Mouse (Mus musculus) embryonic fibroblast, embryonic 13.5 days (primary cell): ENCODE data around the gene Efl1.

Source experiments
- CTCF ChIP-seq: IDR thresholded peaks from 2 replicates; pipeline ENCODE4 v1.5.1; 2011; ENCODE audit warnings: mild to moderate bottlenecking, control low read depth, low read length, moderate library complexity, borderline replicate concordance; ENCODE audit not compliant: insufficient read depth
- POLR2A ChIP-seq: IDR thresholded peaks from 2 replicates; pipeline ENCODE4 v1.6.1; 2011; ENCODE audit warnings: low read depth, mild to moderate bottlenecking, control low read depth, low read length, moderate library complexity

- TF ChIP-seq CTCF (no peak), POLR2A (no peak)
Observed at GRCm38 (mm10) chr7:82808257-82808656, 159.8 kb downstream of the Efl1 start.
